Mouse (Mus musculus): ENCODE measurements around the gene Hck.

Gene Hck

GRCm38 (mm10) chr2:153191242-153191641, 83.0 kb downstream of the Hck start:
- TF ChIP-seq GATA4 (IDR thresholded peaks at IDR 0.05; ENCODE audit: insufficient replicate concordance, low read length): no peak

- no peak for TF ChIP-seq GATA4 (IDR thresholded peaks at IDR 0.05; ENCODE audit: insufficient replicate concordance, low read length)
Observed at GRCm38 (mm10) chr2:153194255-153194654, 86.0 kb downstream of the Hck start.

- TF ChIP-seq GATA4 (IDR thresholded peaks at IDR 0.05; ENCODE audit: insufficient replicate concordance, low read length): no peak
Observed at GRCm38 (mm10) chr2:153198485-153198884, 90.2 kb downstream of the Hck start.

GRCm38 (mm10) chr2:153199114-153199513, 90.8 kb downstream of the Hck start:
- TF ChIP-seq GATA4 (IDR thresholded peaks at IDR 0.05; ENCODE audit: insufficient replicate concordance, low read length): no peak

All from liver, adult (tissue).